Mouse (Mus musculus) CH12.LX (cell line): ENCODE data around the gene Fam171a2. TPM values are rescaled to one million over a fixed set of nuclear protein-coding genes. Genes with fewer than 3 reads are reported as not detected.

Source experiments
- DNase-seq: peaks from one replicate; pipeline ENCODE4 v3.0.0-alpha.2; 2013; ENCODE audit errors: extremely low read depth
- H3K27ac ChIP-seq: 2 replicates; pipeline ENCODE4 v1.5.1; 2012; ENCODE audit warnings: low read depth, mild to moderate bottlenecking, control low read depth, moderate library complexity; ENCODE audit not compliant: insufficient read depth
- H3K27me3 ChIP-seq: replicated peaks from 2 replicates; pipeline ENCODE3; 2012; ENCODE audit warnings: inconsistent platforms
- H3K36me3 ChIP-seq, 2 experiments: replicated peaks in 1 of 2; 2 replicates each; pipeline versions ENCODE3 to v1.6.1; 2012; ENCODE audit warnings: inconsistent platforms in 1 of 2, low read length in 1 of 2, mild to moderate bottlenecking in 1 of 2, mixed read lengths in 1 of 2, moderate library complexity in 1 of 2; ENCODE audit not compliant: control insufficient read depth in 1 of 2, insufficient read depth in 1 of 2
- H3K4me1 ChIP-seq, 2 experiments: 2 replicates each; pipeline ENCODE4 v1.6.1; 2012; ENCODE audit warnings: inconsistent platforms in 1 of 2, moderate library complexity in 1 of 2; ENCODE audit not compliant: insufficient read depth in 2 of 2, control insufficient read depth in 1 of 2
- H3K4me2 ChIP-seq: 2 replicates; pipeline ENCODE4 v1.6.1; 2012; ENCODE audit warnings: low read depth, mild to moderate bottlenecking, control low read depth; ENCODE audit not compliant: poor library complexity, insufficient read depth, severe bottlenecking
- H3K4me3 ChIP-seq, 3 experiments: fragments of 150-350 bp in 1 of 3; sonication (generic) in 1 of 3; replicated peaks in 1 of 3; 2 replicates each; pipeline versions ENCODE3 to v1.5.1; 2011 to 2012; ENCODE audit warnings: low read depth in 2 of 3, low read length in 2 of 3, mild to moderate bottlenecking in 2 of 3, moderate library complexity in 2 of 3, control low read depth in 1 of 3, improper control_type of control experiment in 1 of 3, inconsistent platforms in 1 of 3, mixed read lengths in 1 of 3; ENCODE audit not compliant: poor library complexity in 1 of 3
- H3K79me2 ChIP-seq: replicated peaks from 2 replicates; pipeline ENCODE4 v1.6.1; 2012; ENCODE audit warnings: mild to moderate bottlenecking, moderate library complexity; ENCODE audit not compliant: control insufficient read depth, poor library complexity, insufficient read depth, severe bottlenecking; ENCODE audit errors: extremely low read depth
- H3K9ac ChIP-seq: 2 replicates; pipeline ENCODE4 v1.6.1; 2012; ENCODE audit warnings: low read depth, mild to moderate bottlenecking, control low read depth, moderate library complexity; ENCODE audit not compliant: insufficient read depth
- H3K9me3 ChIP-seq: replicated peaks from 2 replicates; pipeline ENCODE3; 2012; ENCODE audit warnings: low read length, inconsistent platforms, mixed read lengths
- CHD1 ChIP-seq: IDR thresholded peaks from 2 replicates; pipeline ENCODE4 v1.6.1; 2012; ENCODE audit warnings: low read depth, low read length, improper control_type of control experiment, inconsistent platforms
- ELF1 ChIP-seq: IDR thresholded peaks from 2 replicates; pipeline ENCODE4 v1.6.1; 2014; ENCODE audit warnings: low read depth, mild to moderate bottlenecking, inconsistent platforms, low read length, improper control_type of control experiment
- EP300 ChIP-seq: IDR thresholded peaks from 2 replicates; pipeline ENCODE4 v1.6.1; 2011; ENCODE audit warnings: low read length, improper control_type of control experiment
- ETS1 ChIP-seq: conservative IDR thresholded peaks from 2 replicates; pipeline ENCODE4 v1.6.1; 2012; ENCODE audit warnings: low read depth, mild to moderate bottlenecking, inconsistent platforms, low read length, improper control_type of control experiment, moderate library complexity
- IRF4 ChIP-seq: IDR thresholded peaks from 2 replicates; pipeline ENCODE4 v1.6.1; 2014; ENCODE audit warnings: low read depth, mild to moderate bottlenecking, inconsistent platforms, low read length, improper control_type of control experiment
- JUN ChIP-seq: IDR thresholded peaks from 2 replicates; pipeline ENCODE4 v1.6.1; 2011; ENCODE audit warnings: low read depth, mild to moderate bottlenecking, low read length, improper control_type of control experiment, moderate library complexity; ENCODE audit not compliant: insufficient read depth
- KAT2A ChIP-seq: IDR thresholded peaks from 2 replicates; pipeline ENCODE4 v1.6.1; 2012; ENCODE audit warnings: low read length, improper control_type of control experiment, inconsistent platforms; ENCODE audit not compliant: insufficient replicate concordance
- MAFK ChIP-seq: IDR thresholded peaks from 2 replicates; pipeline ENCODE4 v1.6.1; 2011; ENCODE audit warnings: low read length, improper control_type of control experiment; ENCODE audit not compliant: insufficient replicate concordance
- MEF2A ChIP-seq: IDR thresholded peaks from 2 replicates; pipeline ENCODE4 v1.6.1; 2014; ENCODE audit warnings: low read depth, mild to moderate bottlenecking, inconsistent platforms, low read length, improper control_type of control experiment, borderline replicate concordance
- MXI1 ChIP-seq: IDR thresholded peaks from 2 replicates; pipeline ENCODE4 v1.6.1; 2011; ENCODE audit warnings: mild to moderate bottlenecking, low read depth, low read length, improper control_type of control experiment
- MYC ChIP-seq: IDR thresholded peaks from 2 replicates; pipeline ENCODE4 v1.6.1; 2011; ENCODE audit warnings: low read depth, mild to moderate bottlenecking, improper control_type of control experiment, low read length
- NRF1 ChIP-seq: IDR thresholded peaks from 2 replicates; pipeline ENCODE4 v1.6.1; 2014; ENCODE audit warnings: low read depth, mild to moderate bottlenecking, inconsistent platforms, low read length, improper control_type of control experiment, moderate library complexity
- PAX5 ChIP-seq: IDR thresholded peaks from 2 replicates; pipeline ENCODE4 v1.6.1; 2012; ENCODE audit warnings: low read length, inconsistent platforms, mixed read lengths
- POLR2AphosphoS2 ChIP-seq: IDR thresholded peaks from 2 replicates; pipeline ENCODE4 v1.6.1; 2011; ENCODE audit warnings: low read depth, low read length, improper control_type of control experiment
- RAD21 ChIP-seq: IDR thresholded peaks from 2 replicates; pipeline ENCODE4 v1.6.1; 2011; ENCODE audit warnings: low read depth, mild to moderate bottlenecking, low read length, improper control_type of control experiment, moderate library complexity
- RCOR1 ChIP-seq: conservative IDR thresholded peaks from 2 replicates; pipeline ENCODE4 v1.6.1; 2012; ENCODE audit warnings: low read depth, mild to moderate bottlenecking, inconsistent platforms, low read length, improper control_type of control experiment
- SMC3 ChIP-seq: IDR thresholded peaks from 2 replicates; pipeline ENCODE4 v1.6.1; 2011; ENCODE audit warnings: low read depth, low read length, improper control_type of control experiment
- TBP ChIP-seq: conservative IDR thresholded peaks from 2 replicates; pipeline ENCODE4 v1.6.1; 2011; ENCODE audit warnings: low read depth, low read length, improper control_type of control experiment
- ZNF384 ChIP-seq: IDR thresholded peaks from 2 replicates; pipeline ENCODE4 v1.6.1; 2012; ENCODE audit warnings: low read depth, low read length, improper control_type of control experiment, inconsistent platforms
- dilution Hi-C: fragments of 300-500 bp; cut with MboI; formaldehyde crosslinking; loops from 2 replicates; pipeline ENCODE4 v1.14.3; 2020; ENCODE audit warnings: low sequenced_read_pairs; ENCODE audit not compliant: extremely low pct_unique_long_range_greater_than_20kb, extremely low pct_ligation_motif_present
- in situ Hi-C: fragments of 300-500 bp; cut with MboI; formaldehyde crosslinking; loops from 3 replicates; pipeline ENCODE4 v1.14.3; 2019; ENCODE audit warnings: low sequenced_read_pairs, low pct_ligation_motif_present, low pct_unique_long_range_greater_than_20kb, mixed read lengths
- polyA plus RNA-seq: library from polyadenylated mRNA; unstranded; fragments of >175 nt; gene quantifications from 2 replicates; pipeline ENCODE4 v1.2.1, GENCODE M21; 2012; ENCODE audit warnings: low read depth; ENCODE audit not compliant: insufficient read length
- total RNA-seq, 2 experiments: library from RNA; depleted of rRNA; stranded (reverse); fragments of 300-350 nt in 1 of 2; fragments of >200 nt in 1 of 2; gene quantifications; 2 replicates each; pipeline ENCODE4 v1.2.3; 2012 to 2014

The Fam171a2 gene
- total and polyA plus RNA-seq, 3 experiments, result not detected

GRCm38 (mm10) chr11:102394421-102395124 lies 52.9 kb downstream of the Fam171a2 start:
- Histone ChIP-seq H3K4me3 (no peak overlapping the region), H3K9ac (no peak overlapping the region), H3K79me2 (no peaks in the 10 kb centered on the region), H3K27me3 (peaks cover 65% of the 10 kb centered on the region), H3K4me1 (peaks cover 13 to 18% of the 10 kb centered on the region in 2 experiments; a peak in 3 of 4 replicates), H3K4me2 (peak overlapping the region; percentile 89), H3K27ac (no peak overlapping the region), H3K9me3 (no peaks in the 10 kb centered on the region), H3K36me3 (peaks cover 5% of the 10 kb centered on the region in 2 experiments)
- dilution Hi-C loops (no loop called here), in situ Hi-C loops (no loop called here)
- no peak for DNase-seq
- TF ChIP-seq RAD21 (no peak), RCOR1 (no peak), KAT2A (no peak), IRF4 (no peak), TBP (no peak), POLR2AphosphoS2 (no peak), PAX5 (no peak), JUN (no peak), ELF1 (no peak), EP300 (no peak), ZNF384 (no peak), MXI1 (no peak), SMC3 (no peak), MAFK (no peak), CHD1 (no peak)

- Histone ChIP-seq H3K4me2 (peak overlapping the region; percentile 89), H3K27me3 (peaks cover 65% of the 10 kb centered on the region), H3K9me3 (no peaks in the 10 kb centered on the region), H3K36me3 (no peaks in the 10 kb centered on the region), H3K27ac (no peak overlapping the region), H3K4me1 (peaks cover 13 to 18% of the 10 kb centered on the region in 2 experiments; a peak in 3 of 4 replicates), H3K79me2 (no peaks in the 10 kb centered on the region), H3K9ac (peak overlapping the region; percentile 46), H3K4me3 (peak overlapping the region in 2 of 3 experiments; percentile 12 to 67)
- DNase-seq, result no peak
- in situ Hi-C loops (no loop called here), dilution Hi-C loops (no loop called here)
- TF ChIP-seq MEF2A (no peak), ETS1 (no peak), NRF1 (peak; percentile 45; the same call in 1 of the 2 replicates), MYC (no peak), ELF1 (peak; percentile 75), MAFK (no peak)
Observed at GRCm38 (mm10) chr11:102393719-102394420, 53.6 kb downstream of the Fam171a2 start.
